Mouse (Mus musculus): Measurements from ENCODE around the gene Pam16. TPM values are rescaled to one million over a fixed set of nuclear protein-coding genes. Genes with fewer than 3 reads are reported as not detected.

The Pam16 gene
- total RNA-seq, 1 experiment = 131 TPM

DNA sequence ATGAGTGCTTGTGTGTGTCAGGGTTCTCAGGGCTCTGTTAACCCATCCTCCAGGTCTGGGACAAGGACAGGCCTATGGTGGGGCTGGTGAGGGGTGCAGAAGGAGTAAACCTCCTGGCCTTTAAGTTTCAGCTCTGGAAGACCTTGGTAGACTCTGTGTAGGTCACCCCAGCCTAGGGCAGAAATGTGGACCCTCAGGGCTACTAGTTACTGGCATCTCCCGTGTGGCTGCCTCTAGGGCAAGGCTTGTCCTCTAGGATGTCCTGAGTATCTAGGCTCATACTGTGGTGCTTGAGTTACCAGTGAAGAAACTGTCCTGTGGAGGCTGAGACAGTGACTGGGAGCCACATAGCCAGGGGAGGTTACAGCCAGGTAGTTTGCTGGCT, 21.3 kb downstream of the Pam16 start:
- Histone ChIP-seq H3K9ac (ENCODE audit: insufficient read depth, low read depth, low read length, poor library complexity, severe bottlenecking) (no peak overlapping the region; the same call in 1 of the 2 replicates), H3K27ac (ENCODE audit: insufficient read depth, low read depth, low read length, poor library complexity, severe bottlenecking) (peak overlapping the region; percentile 22; the same call in 1 of the 2 replicates), H3K4me3 (ENCODE audit: insufficient read depth in 1 of 2, low read depth in 1 of 2, low read length in 2 of 2, poor library complexity in 1 of 2, severe bottlenecking in 1 of 2) (no peak overlapping the region), H3K9me3 (ENCODE audit: control insufficient read depth, insufficient read depth, low read depth, low read length) (no peaks in the 10 kb centered on the region), H3K36me3 (ENCODE audit: control insufficient read depth, insufficient read depth, low read length, poor library complexity, severe bottlenecking) (peaks cover 4% of the 10 kb centered on the region; the same call in 1 of the 2 replicates), H3K4me1 (ENCODE audit: control insufficient read depth in 2 of 2, insufficient read depth in 2 of 2, low read length in 2 of 2, poor library complexity in 1 of 2) (peaks cover 32 to 85% of the 10 kb centered on the region in 2 experiments)
- TF ChIP-seq MAFK (IDR thresholded peaks at IDR 0.05; ENCODE audit: insufficient read depth, low read depth, low read length) = no peak
- no peak for TF ChIP-seq ZC3H11A (IDR thresholded peaks at IDR 0.05; ENCODE audit: borderline replicate concordance, low read depth, low read length)
- TF ChIP-seq ZNF384 (IDR thresholded peaks at IDR 0.05; ENCODE audit: low read depth, low read length) = no peak
- no peak for TF ChIP-seq CHD2 (IDR thresholded peaks at IDR 0.05; ENCODE audit: low read depth, low read length)
- no peak for DNase-seq (ENCODE audit: low read depth, low spot score)
- in situ Hi-C loops (cut with MboI; ENCODE audit: low sequenced_read_pairs in 2 of 2, unreplicated experiment in 2 of 2) = no loop called here

DNA sequence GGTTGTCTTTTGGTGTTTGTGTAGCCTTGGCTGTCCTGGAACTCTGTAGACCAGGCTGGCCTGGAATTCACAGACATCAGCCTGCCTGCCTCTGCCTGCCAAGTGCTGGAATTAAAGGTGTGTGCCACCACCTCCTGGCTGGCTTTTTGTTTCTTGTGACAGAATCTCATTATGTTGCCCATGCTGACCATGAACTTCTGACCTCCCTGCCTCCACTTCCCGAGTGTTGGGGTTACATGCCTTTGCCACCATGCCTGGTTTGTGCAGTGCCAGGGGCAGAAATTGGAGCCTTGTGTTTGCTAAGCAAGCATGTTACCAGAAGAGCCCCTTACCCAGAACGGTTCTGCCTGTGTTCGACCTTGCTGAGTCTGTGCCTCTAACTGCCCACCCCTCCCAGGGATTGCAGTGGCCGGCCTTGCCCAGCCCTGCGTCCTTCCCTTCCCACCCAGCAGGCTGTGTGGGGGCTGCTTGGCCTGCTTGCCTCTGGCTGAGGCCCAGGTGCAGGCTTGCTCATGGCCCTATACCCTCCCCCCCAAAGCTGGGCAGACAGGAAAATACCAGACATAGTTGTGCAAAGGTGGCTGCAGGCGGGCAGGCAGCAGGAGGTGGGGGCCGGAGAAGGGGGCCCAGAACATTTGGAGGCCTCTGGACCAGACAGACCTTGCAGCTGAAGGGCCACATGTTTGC, 21.9 kb downstream of the Pam16 start:
- peak overlapping the region; percentile 10; the same call in 1 of the 2 replicates for H3K9ac ChIP-seq (ENCODE audit: insufficient read depth, low read depth, low read length, poor library complexity, severe bottlenecking)
- H3K4me3 ChIP-seq (ENCODE audit: insufficient read depth in 1 of 2, low read depth in 1 of 2, low read length in 2 of 2, poor library complexity in 1 of 2, severe bottlenecking in 1 of 2) = 0 out of 4 replicates have a peak overlapping the region, but pooled peaks of 1 of the 2 experiments have one; percentile 9
- no peaks in the 10 kb centered on the region for H3K9me3 ChIP-seq (ENCODE audit: control insufficient read depth, insufficient read depth, low read depth, low read length)
- H3K36me3 ChIP-seq (ENCODE audit: control insufficient read depth, insufficient read depth, low read length, poor library complexity, severe bottlenecking) = 0 out of 2 replicates have a peak, but pooled peaks cover 3% of the 10 kb centered on the region
- no peak for DNase-seq (ENCODE audit: low read depth, low spot score)
- peaks cover 34 to 86% of the 10 kb centered on the region in 2 experiments for H3K4me1 ChIP-seq (ENCODE audit: control insufficient read depth in 2 of 2, insufficient read depth in 2 of 2, low read length in 2 of 2, poor library complexity in 1 of 2)
- TF ChIP-seq HCFC1 (IDR thresholded peaks at IDR 0.05; ENCODE audit: borderline replicate concordance, insufficient read depth, low read length) = no peak
- peak overlapping the region; percentile 70 for H3K27ac ChIP-seq (ENCODE audit: insufficient read depth, low read depth, low read length, poor library complexity, severe bottlenecking)
- in situ Hi-C loops (cut with MboI; ENCODE audit: low sequenced_read_pairs in 2 of 2, unreplicated experiment in 2 of 2) = no loop called here

- DNase-seq (ENCODE audit: low read depth, low spot score) = peak; percentile 60
- no peaks in the 10 kb centered on the region for H3K9me3 ChIP-seq (ENCODE audit: control insufficient read depth, insufficient read depth, low read depth, low read length)
- H3K9ac ChIP-seq (ENCODE audit: insufficient read depth, low read depth, low read length, poor library complexity, severe bottlenecking) = 0 out of 2 replicates have a peak overlapping the region, but pooled peaks have one; percentile 10
- peak overlapping the region in 1 of 2 experiments; percentile 9; a peak in 1 of 4 replicates for H3K4me3 ChIP-seq (ENCODE audit: insufficient read depth in 1 of 2, low read depth in 1 of 2, low read length in 2 of 2, poor library complexity in 1 of 2, severe bottlenecking in 1 of 2)
- in situ Hi-C loops (cut with MboI; ENCODE audit: low sequenced_read_pairs in 2 of 2, unreplicated experiment in 2 of 2) = no loop called here
- H3K27ac ChIP-seq (ENCODE audit: insufficient read depth, low read depth, low read length, poor library complexity, severe bottlenecking) = peak overlapping the region; percentile 70
- H3K36me3 ChIP-seq (ENCODE audit: control insufficient read depth, insufficient read depth, low read length, poor library complexity, severe bottlenecking) = 0 out of 2 replicates have a peak, but pooled peaks cover 2% of the 10 kb centered on the region
- no peak for TF ChIP-seq ZNF384 (IDR thresholded peaks at IDR 0.05; ENCODE audit: low read depth, low read length)
- TF ChIP-seq HCFC1 (IDR thresholded peaks at IDR 0.05; ENCODE audit: borderline replicate concordance, insufficient read depth, low read length) = no peak
- no peak for TF ChIP-seq CHD2 (IDR thresholded peaks at IDR 0.05; ENCODE audit: low read depth, low read length)
- no peak for TF ChIP-seq MAFK (IDR thresholded peaks at IDR 0.05; ENCODE audit: insufficient read depth, low read depth, low read length)
- no peak for TF ChIP-seq ZC3H11A (IDR thresholded peaks at IDR 0.05; ENCODE audit: borderline replicate concordance, low read depth, low read length)
- H3K4me1 ChIP-seq (ENCODE audit: control insufficient read depth in 2 of 2, insufficient read depth in 2 of 2, low read length in 2 of 2, poor library complexity in 1 of 2) = peaks cover 34 to 89% of the 10 kb centered on the region in 2 experiments
Observed at GRCm38 (mm10) chr16:4602189-4602588, 22.6 kb downstream of the Pam16 start.

DNA sequence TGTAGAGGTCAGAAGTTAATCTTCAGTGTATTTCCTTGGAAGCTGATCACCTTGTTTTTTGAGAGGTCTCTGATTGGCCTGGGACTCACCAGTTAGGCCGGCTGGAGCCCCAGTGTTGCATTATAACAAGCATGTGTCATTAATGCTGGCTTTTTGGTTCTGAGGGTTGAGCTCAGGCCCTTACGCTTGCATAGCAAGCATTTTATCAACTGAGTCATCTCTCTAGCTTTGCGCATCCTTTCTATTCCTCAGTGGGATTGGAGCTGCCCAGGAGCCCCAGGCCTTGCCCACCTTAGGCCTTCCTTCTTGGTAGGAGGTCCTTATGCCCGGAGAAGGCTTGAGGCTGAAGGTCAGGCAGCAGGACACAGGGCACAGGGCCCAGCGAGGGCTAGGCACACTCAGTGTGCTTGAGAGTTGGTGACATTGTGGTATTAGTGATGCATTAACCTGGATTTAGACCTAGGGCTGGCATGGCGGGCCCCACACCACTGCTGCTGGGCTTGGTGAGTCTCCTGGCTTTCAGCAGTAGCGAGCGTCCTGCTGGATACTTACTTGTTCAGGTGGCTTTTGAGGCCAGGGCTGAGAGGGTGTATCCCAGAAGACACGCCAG, 24.0 kb downstream of the Pam16 start:
- peak overlapping the region; percentile 14; the same call in 1 of the 2 replicates for H3K27ac ChIP-seq (ENCODE audit: insufficient read depth, low read depth, low read length, poor library complexity, severe bottlenecking)
- no peak overlapping the region for H3K4me3 ChIP-seq (ENCODE audit: insufficient read depth in 1 of 2, low read depth in 1 of 2, low read length in 2 of 2, poor library complexity in 1 of 2, severe bottlenecking in 1 of 2)
- H3K36me3 ChIP-seq (ENCODE audit: control insufficient read depth, insufficient read depth, low read length, poor library complexity, severe bottlenecking) = no peaks in the 10 kb centered on the region
- peak overlapping the region; percentile 2; the same call in 1 of the 2 replicates for H3K9ac ChIP-seq (ENCODE audit: insufficient read depth, low read depth, low read length, poor library complexity, severe bottlenecking)
- no peaks in the 10 kb centered on the region for H3K9me3 ChIP-seq (ENCODE audit: control insufficient read depth, insufficient read depth, low read depth, low read length)
- DNase-seq (ENCODE audit: low read depth, low spot score) = no peak
- in situ Hi-C loops (cut with MboI; ENCODE audit: low sequenced_read_pairs in 2 of 2, unreplicated experiment in 2 of 2) = no loop called here
- H3K4me1 ChIP-seq (ENCODE audit: control insufficient read depth in 2 of 2, insufficient read depth in 2 of 2, low read length in 2 of 2, poor library complexity in 1 of 2) = peaks cover 35 to 89% of the 10 kb centered on the region in 2 experiments
- no peak for TF ChIP-seq CHD2 (IDR thresholded peaks at IDR 0.05; ENCODE audit: low read depth, low read length)
- TF ChIP-seq ZC3H11A (IDR thresholded peaks at IDR 0.05; ENCODE audit: borderline replicate concordance, low read depth, low read length) = no peak
- no peak for TF ChIP-seq ZNF384 (IDR thresholded peaks at IDR 0.05; ENCODE audit: low read depth, low read length)
- no peak for TF ChIP-seq HCFC1 (IDR thresholded peaks at IDR 0.05; ENCODE audit: borderline replicate concordance, insufficient read depth, low read length)
- no peak for TF ChIP-seq MAFK (IDR thresholded peaks at IDR 0.05; ENCODE audit: insufficient read depth, low read depth, low read length)
